Mouse (Mus musculus) liver, adult (tissue): ENCODE measurements around the gene Mfsd6.

Experiments
- GATA4 ChIP-seq: IDR thresholded peaks from 2 replicates; pipeline ENCODE4 v1.6.1; 2014; ENCODE audit warnings: mild to moderate bottlenecking, low read length; ENCODE audit not compliant: insufficient replicate concordance

Gene Mfsd6

GRCm38 (mm10) chr1:52631570-52631969 lies 95.7 kb downstream of the Mfsd6 start:
- TF ChIP-seq GATA4 = no peak

DNA sequence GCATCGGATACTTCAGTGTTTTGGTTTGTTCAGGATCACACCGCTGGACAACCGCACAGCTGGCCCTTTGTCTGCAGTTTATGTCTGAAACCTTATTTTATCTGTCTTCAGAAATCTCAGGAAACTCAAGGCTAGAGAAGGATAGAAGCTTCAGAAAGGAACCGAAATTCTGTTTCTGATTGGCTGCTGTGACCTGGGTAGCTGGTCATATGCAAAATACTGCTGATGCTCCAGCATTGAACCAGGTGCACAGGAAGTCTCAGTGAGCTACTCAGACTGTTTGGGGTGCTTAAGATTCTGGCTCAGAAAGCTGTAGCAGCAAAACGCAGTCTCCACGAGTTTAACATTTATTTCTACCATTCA lies 96.3 kb downstream of the Mfsd6 start:
- no peak for TF ChIP-seq GATA4

DNA sequence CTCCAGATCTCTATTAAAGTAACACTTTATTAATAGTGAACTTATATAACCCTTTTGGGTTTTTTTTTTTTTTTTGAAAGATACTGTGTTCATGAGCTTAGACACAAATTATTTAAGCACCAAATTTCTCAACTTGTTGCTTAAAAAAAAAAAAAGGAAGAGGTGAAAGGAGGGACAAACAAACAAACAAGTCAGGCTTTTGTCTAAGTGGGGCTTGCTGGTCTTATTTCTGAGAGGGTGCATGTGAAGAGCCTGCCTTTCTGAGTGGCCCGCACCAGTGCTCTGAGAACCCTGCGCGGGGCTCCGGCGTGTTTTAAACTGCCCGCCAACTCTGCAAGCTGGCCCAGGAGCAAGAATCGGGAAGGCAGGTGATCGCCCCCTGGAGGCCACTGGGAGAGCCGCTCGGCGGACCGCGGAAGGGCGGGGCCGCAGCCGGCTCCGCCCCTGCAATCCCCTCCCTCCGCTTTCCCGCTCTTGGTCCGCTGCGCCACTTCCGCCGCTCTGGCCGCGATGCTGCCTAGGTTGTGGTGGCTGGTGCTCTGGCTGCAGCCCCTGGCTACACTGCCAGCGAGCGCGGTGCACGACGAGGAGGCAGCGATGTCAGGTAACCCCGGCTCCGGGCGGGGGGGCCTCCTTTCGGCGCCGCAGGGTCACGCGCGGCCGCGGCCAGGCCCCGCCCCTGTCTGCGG lies 96.9 kb downstream of the Mfsd6 start, which contains the start of gene Nemp2:
Gene Nemp2, plus strand, starts transcription at position 456 of the 689 bp plus-strand sequence.
- TF ChIP-seq GATA4 = no peak; the same call in 1 of the 2 replicates

DNA sequence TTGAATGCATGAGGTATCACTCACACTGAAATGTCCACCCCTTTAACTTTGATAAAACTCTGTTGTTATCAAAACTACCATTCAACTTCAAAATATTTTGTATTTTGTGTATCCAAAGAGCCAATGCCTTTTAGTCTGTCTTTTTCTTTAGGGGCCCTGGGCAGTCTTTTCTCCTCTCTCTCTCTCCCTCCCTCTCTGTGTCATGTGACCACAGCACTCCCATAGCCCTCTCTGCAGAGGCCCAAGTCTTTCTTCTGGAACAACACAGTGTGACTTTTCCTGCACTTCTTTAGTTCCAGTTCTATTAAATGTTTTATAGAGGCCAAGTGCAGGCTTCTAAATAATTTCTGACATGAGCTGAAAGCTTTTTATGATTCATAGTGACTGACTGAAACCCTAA lies 106.8 kb downstream of the Mfsd6 start:
- no peak for TF ChIP-seq GATA4

- no peak for TF ChIP-seq GATA4
Measured at GRCm38 (mm10) chr1:52618217-52618616, 109.0 kb downstream of the Mfsd6 start.

- TF ChIP-seq GATA4 = no peak
Measured at GRCm38 (mm10) chr1:52608486-52608885, 118.8 kb downstream of the Mfsd6 start.

- no peak for TF ChIP-seq GATA4
Measured at GRCm38 (mm10) chr1:52607700-52608099, 119.6 kb downstream of the Mfsd6 start.
